Mouse (Mus musculus): ENCODE data around the gene Ccdc141. TPM values are rescaled to one million over a fixed set of nuclear protein-coding genes. Genes with fewer than 3 reads are reported as not detected.

The Ccdc141 gene
- polyA plus RNA-seq, 1 experiment from 2014 or later = 9.1 TPM

GRCm38 (mm10) chr2:77154080-77154479 lies 16.4 kb downstream of the Ccdc141 start:
- no peak overlapping the region for H3K4me2 ChIP-seq
- H3K4me1 ChIP-seq (replicated peaks) = peaks cover 6% of the 10 kb centered on the region
- 80% methylated on average over 4 of the region's 4 CpGs for WGBS
- no peaks in the 10 kb centered on the region for H3K27me3 ChIP-seq
- no peaks in the 10 kb centered on the region for H3K36me3 ChIP-seq
- H3K27ac ChIP-seq (replicated peaks) = no peak overlapping the region
- no peaks in the 10 kb centered on the region for H3K9me3 ChIP-seq
- H3K4me3 ChIP-seq = no peak overlapping the region
- no peak for ATAC-seq (ENCODE audit: low read depth)
- H3K9ac ChIP-seq = no peak overlapping the region

DNA sequence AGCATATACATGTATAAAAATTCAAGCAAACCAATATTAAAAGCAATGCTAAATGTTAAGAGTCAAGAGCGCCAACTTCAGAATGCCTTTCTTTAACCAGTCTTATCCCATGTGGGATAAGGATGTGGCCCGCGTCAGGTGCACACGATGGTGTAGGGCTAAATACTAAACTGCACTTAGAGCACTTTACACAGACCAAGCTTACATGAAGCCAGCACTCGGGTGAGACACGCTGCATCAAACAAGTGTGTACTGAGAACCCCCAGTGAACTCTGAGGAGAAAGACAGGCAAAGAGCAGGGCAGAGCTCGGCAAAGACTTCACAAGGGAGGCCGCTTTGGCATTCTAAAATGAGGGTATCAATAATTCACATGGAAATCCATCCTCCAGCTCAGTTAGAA lies 19.2 kb downstream of the Ccdc141 start:
- H3K27ac ChIP-seq (replicated peaks) = no peak overlapping the region
- peaks cover 17% of the 10 kb centered on the region for H3K4me1 ChIP-seq (replicated peaks)
- 87% methylated on average over 8 of the region's 8 CpGs for WGBS
- H3K4me3 ChIP-seq = no peak overlapping the region
- ATAC-seq (ENCODE audit: low read depth) = no peak
- H3K36me3 ChIP-seq = no peaks in the 10 kb centered on the region
- no peak overlapping the region for H3K4me2 ChIP-seq
- no peaks in the 10 kb centered on the region for H3K27me3 ChIP-seq
- no peak overlapping the region for H3K9ac ChIP-seq
- H3K9me3 ChIP-seq = no peaks in the 10 kb centered on the region

- no peak overlapping the region for H3K4me2 ChIP-seq
Observed at GRCm38 (mm10) chr2:77149576-77149975, 20.9 kb downstream of the Ccdc141 start.

DNA sequence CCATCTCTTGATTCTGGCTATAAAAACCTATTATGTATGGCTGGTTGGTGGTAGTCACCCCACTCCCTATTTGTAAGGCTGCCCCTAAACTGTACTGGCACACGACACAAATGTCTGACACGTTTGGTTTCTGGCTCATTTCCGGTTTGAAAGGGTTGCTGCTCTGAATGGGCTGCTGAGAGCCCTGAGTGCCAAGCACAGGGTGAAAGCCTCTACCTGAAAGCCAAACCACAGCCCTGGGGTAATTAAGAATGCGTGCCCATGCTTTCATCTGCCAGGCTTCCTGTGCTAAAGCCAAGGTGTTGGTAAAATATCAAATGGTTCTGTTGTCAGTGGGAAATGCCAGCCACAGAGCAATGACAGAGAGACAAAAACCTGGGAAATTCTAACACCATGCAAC lies 22.2 kb downstream of the Ccdc141 start:
- no peak overlapping the region for H3K4me3 ChIP-seq
- H3K9ac ChIP-seq = no peak overlapping the region
- ATAC-seq (ENCODE audit: low read depth) = no peak
- H3K4me2 ChIP-seq = no peak overlapping the region
- no peak overlapping the region for H3K27ac ChIP-seq (replicated peaks)
- no peaks in the 10 kb centered on the region for H3K9me3 ChIP-seq
- no peaks in the 10 kb centered on the region for H3K36me3 ChIP-seq
- no peaks in the 10 kb centered on the region for H3K27me3 ChIP-seq
- 64% methylated on average over 4 of the region's 4 CpGs for WGBS
- H3K4me1 ChIP-seq (replicated peaks) = peaks cover 17% of the 10 kb centered on the region

More at GRCm38 (mm10) chr2:77149576-77149975, 20.9 kb downstream of the Ccdc141 start:
- Histone ChIP-seq H3K27ac (replicated peaks) (no peak overlapping the region), H3K9me3 (no peaks in the 10 kb centered on the region), H3K4me3 (no peak overlapping the region), H3K27me3 (no peaks in the 10 kb centered on the region), H3K9ac (no peak overlapping the region), H3K36me3 (no peaks in the 10 kb centered on the region), H3K4me1 (replicated peaks) (peaks cover 17% of the 10 kb centered on the region)
- ATAC-seq (ENCODE audit: low read depth) = no peak
- 67% methylated on average over 2 of the region's 2 CpGs for WGBS

GRCm38 (mm10) chr2:77146968-77147367 lies 23.5 kb downstream of the Ccdc141 start:
- no peak for ATAC-seq (ENCODE audit: low read depth)
- Histone ChIP-seq H3K27me3 (no peaks in the 10 kb centered on the region), H3K27ac (replicated peaks) (no peak overlapping the region), H3K9ac (no peak overlapping the region), H3K9me3 (no peaks in the 10 kb centered on the region), H3K4me2 (no peak overlapping the region), H3K4me1 (replicated peaks) (peaks cover 17% of the 10 kb centered on the region), H3K4me3 (no peak overlapping the region), H3K36me3 (no peaks in the 10 kb centered on the region)
- 69% methylated on average over 2 of the region's 2 CpGs for WGBS

- Histone ChIP-seq H3K27ac (replicated peaks) (no peak overlapping the region), H3K4me3 (no peak overlapping the region), H3K4me2 (no peak overlapping the region), H3K27me3 (no peaks in the 10 kb centered on the region), H3K9ac (no peak overlapping the region), H3K9me3 (no peaks in the 10 kb centered on the region), H3K4me1 (replicated peaks) (peaks cover 17% of the 10 kb centered on the region), H3K36me3 (no peaks in the 10 kb centered on the region)
- no peak for ATAC-seq (ENCODE audit: low read depth)
- 66% methylated on average over 3 of the region's 3 CpGs for WGBS
Observed at GRCm38 (mm10) chr2:77146291-77146690, 24.1 kb downstream of the Ccdc141 start.

GRCm38 (mm10) chr2:77143536-77143935 lies 26.9 kb downstream of the Ccdc141 start:
- no peak for ATAC-seq (ENCODE audit: low read depth)
- Histone ChIP-seq H3K27ac (replicated peaks) (no peak overlapping the region), H3K27me3 (no peaks in the 10 kb centered on the region), H3K36me3 (no peaks in the 10 kb centered on the region), H3K9me3 (no peaks in the 10 kb centered on the region), H3K4me3 (no peak overlapping the region), H3K9ac (no peak overlapping the region), H3K4me1 (replicated peaks) (peaks cover 7% of the 10 kb centered on the region; the same call in 1 of the 2 replicates), H3K4me2 (no peak overlapping the region)
- 55% methylated on average over 6 of the region's 6 CpGs for WGBS

DNA sequence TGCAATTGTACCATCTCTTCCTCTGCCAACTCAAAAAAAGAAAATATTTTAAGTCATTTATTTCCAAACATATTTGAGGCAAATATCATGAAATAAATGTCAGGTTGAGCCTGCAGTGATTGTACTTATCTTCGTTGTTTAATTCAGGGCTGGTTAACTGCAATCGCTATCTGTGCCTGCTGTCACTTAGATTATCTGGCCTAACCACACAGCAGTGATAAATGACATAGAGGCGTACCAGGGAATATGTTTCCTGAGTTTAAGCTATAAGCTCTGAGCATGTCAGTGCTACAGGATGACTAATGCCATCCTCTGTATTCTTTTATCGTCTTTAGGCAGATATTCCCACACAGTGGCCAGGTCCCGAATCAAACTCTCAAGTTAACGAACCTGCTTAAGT lies 31.6 kb downstream of the Ccdc141 start:
- Histone ChIP-seq H3K36me3 (no peaks in the 10 kb centered on the region), H3K4me1 (replicated peaks) (no peaks in the 10 kb centered on the region; the same call in 1 of the 2 replicates), H3K4me2 (no peak overlapping the region), H3K4me3 (no peak overlapping the region), H3K9ac (no peak overlapping the region), H3K27ac (replicated peaks) (no peak overlapping the region), H3K9me3 (no peaks in the 10 kb centered on the region), H3K27me3 (no peaks in the 10 kb centered on the region)
- no peak for ATAC-seq (ENCODE audit: low read depth)
- WGBS = 90% methylated on average over 6 of the region's 6 CpGs

DNA sequence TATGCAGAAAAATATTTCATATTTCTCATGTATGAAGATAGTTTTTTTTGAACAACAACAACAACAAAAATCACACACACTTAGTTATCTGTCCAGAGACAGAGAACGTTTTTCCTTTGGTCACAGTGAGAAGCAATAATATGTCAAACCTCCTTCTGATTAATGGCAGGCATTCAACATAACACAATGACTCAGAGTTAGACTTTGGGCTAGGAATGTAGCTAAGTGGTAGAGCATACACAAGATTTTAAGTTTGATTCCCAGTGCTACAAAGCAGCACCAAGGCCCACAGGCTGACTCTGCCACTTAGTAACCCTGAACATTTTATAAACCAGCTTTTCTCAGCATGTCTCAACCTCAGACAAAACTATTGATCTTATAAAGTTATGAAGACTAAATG lies 35.5 kb downstream of the Ccdc141 start:
- WGBS = 12% methylated on average over 1 of the region's 1 CpGs
- no peak for ATAC-seq (ENCODE audit: low read depth)

DNA sequence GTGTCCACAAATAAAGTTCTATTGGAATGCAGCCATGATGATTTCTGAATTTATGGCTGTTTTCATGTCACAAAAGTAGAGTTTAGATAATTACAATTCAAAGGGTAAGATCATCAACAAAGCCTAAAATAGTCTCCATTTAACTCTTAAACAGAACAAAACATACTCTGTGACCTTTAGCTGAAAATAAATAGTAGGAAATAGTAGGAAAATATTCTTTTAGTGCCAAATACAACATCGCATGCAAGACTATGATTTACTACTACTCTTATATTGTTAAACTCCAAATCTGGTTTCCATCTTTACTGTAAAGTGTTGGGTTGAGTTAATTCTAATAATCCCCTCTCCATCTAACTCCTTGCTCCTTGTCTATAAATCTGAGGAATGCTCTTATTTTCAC lies 37.0 kb downstream of the Ccdc141 start:
- Histone ChIP-seq H3K9ac (no peak overlapping the region), H3K9me3 (no peaks in the 10 kb centered on the region), H3K36me3 (no peaks in the 10 kb centered on the region), H3K4me2 (no peak overlapping the region), H3K4me3 (no peak overlapping the region), H3K27me3 (no peaks in the 10 kb centered on the region), H3K27ac (replicated peaks) (no peak overlapping the region), H3K4me1 (replicated peaks) (no peaks in the 10 kb centered on the region)
- ATAC-seq (ENCODE audit: low read depth) = no peak
- 89% methylated on average over 1 of the region's 1 CpGs for WGBS

More for the DNA sequence above, 35.5 kb downstream of the Ccdc141 start:
- H3K4me1 ChIP-seq (replicated peaks) = no peaks in the 10 kb centered on the region
- H3K4me2 ChIP-seq = no peak overlapping the region
- H3K36me3 ChIP-seq = no peaks in the 10 kb centered on the region
- no peak overlapping the region for H3K9ac ChIP-seq
- H3K4me3 ChIP-seq = no peak overlapping the region
- no peak overlapping the region for H3K27ac ChIP-seq (replicated peaks)
- H3K27me3 ChIP-seq = no peaks in the 10 kb centered on the region
- H3K9me3 ChIP-seq = no peaks in the 10 kb centered on the region

DNA sequence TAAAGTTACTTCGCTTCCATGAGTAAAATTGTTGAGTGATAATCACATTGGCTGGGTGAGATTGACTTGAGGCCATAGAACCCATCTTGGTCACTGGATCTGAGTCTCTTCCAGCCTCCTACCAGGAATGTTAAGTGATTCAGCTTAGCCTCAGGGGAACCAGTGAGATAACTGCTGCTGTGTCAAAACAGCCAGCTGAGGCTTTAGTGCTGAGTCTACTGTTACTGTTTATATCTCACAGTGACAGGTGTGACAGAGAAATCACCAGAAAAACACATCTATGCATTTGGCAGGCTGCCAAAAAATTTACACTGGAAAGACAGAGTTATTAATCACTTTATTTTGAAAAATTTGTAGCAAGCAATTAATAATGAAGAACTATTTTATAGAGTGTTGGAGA lies 43.5 kb downstream of the Ccdc141 start:
- no peaks in the 10 kb centered on the region for H3K36me3 ChIP-seq
- no peak overlapping the region for H3K27ac ChIP-seq (replicated peaks)
- peaks cover 5% of the 10 kb centered on the region; the same call in 1 of the 2 replicates for H3K4me1 ChIP-seq (replicated peaks)
- WGBS = 92% methylated on average over 1 of the region's 1 CpGs
- no peaks in the 10 kb centered on the region for H3K9me3 ChIP-seq
- H3K4me3 ChIP-seq = no peak overlapping the region
- no peaks in the 10 kb centered on the region for H3K27me3 ChIP-seq
- H3K4me2 ChIP-seq = no peak overlapping the region
- no peak for ATAC-seq (ENCODE audit: low read depth)
- no peak overlapping the region for H3K9ac ChIP-seq

DNA sequence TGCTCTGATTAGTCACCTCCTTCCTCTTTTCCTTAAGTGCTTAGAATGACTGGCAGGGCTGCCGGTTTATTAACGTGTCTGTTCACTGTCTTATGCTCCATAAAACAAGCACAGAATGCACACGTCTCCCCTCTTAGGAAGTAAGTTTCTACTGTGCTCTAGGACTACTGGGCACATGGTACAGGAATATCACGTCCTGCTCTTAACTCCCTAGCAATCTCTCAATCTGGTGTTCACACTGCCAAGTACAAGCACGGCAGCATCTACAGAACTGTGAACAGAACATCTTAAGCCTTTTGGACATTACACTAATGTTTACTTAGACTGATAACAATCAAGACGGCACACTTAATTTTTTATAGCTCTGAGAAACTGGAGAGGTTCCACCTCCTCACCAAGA lies 52.3 kb downstream of the Ccdc141 start:
- H3K36me3 ChIP-seq = no peaks in the 10 kb centered on the region
- H3K27ac ChIP-seq (replicated peaks) = no peak overlapping the region
- peaks cover 5% of the 10 kb centered on the region; the same call in 1 of the 2 replicates for H3K4me1 ChIP-seq (replicated peaks)
- no peaks in the 10 kb centered on the region for H3K27me3 ChIP-seq
- no peaks in the 10 kb centered on the region for H3K9me3 ChIP-seq
- no peak overlapping the region for H3K9ac ChIP-seq
- 62% methylated on average over 6 of the region's 6 CpGs for WGBS
- H3K4me3 ChIP-seq = no peak overlapping the region
- no peak for ATAC-seq (ENCODE audit: low read depth)
- H3K4me2 ChIP-seq = no peak overlapping the region

DNA sequence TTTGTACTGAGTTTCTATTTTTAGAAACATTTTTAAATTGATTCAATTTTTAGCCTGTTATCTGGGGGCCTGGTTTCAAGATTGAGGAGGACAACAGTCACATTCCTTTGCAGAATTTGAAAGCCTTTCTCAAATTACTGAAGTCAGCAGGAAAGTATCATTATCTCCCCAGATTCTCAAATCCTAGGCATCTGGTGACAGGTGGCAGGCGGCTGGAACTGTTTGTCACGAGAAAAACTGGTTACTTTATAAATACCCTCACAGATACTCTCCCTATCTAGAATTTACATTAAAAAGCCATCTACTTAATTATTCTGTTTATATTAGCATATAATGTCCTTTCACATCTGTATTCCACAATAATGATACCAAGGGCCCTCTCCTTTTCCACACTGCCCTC lies 56.1 kb downstream of the Ccdc141 start:
- no peak for ATAC-seq (ENCODE audit: low read depth)
- no peak overlapping the region for H3K4me2 ChIP-seq
- 82% methylated on average over 2 of the region's 2 CpGs for WGBS
- H3K9ac ChIP-seq = no peak overlapping the region
- H3K4me1 ChIP-seq (replicated peaks) = peaks cover 5% of the 10 kb centered on the region; the same call in 1 of the 2 replicates
- H3K27me3 ChIP-seq = no peaks in the 10 kb centered on the region
- H3K36me3 ChIP-seq = no peaks in the 10 kb centered on the region
- no peaks in the 10 kb centered on the region for H3K9me3 ChIP-seq
- H3K4me3 ChIP-seq = no peak overlapping the region
- H3K27ac ChIP-seq (replicated peaks) = no peak overlapping the region

Data from neural tube, embryonic 13.5 days (tissue).